Mouse (Mus musculus) liver, embryonic 14.5 days (tissue): ENCODE results near the gene Lpp.

Experiments
- CTCF ChIP-seq: IDR thresholded peaks from 2 replicates; pipeline ENCODE4 v1.5.1; 2016; ENCODE audit warnings: antibody characterized with exemption, low read depth, control low read depth
- EP300 ChIP-seq: IDR thresholded peaks from 2 replicates; pipeline ENCODE4 v1.6.1; 2016; ENCODE audit warnings: antibody characterized with exemption, low read depth

DNA sequence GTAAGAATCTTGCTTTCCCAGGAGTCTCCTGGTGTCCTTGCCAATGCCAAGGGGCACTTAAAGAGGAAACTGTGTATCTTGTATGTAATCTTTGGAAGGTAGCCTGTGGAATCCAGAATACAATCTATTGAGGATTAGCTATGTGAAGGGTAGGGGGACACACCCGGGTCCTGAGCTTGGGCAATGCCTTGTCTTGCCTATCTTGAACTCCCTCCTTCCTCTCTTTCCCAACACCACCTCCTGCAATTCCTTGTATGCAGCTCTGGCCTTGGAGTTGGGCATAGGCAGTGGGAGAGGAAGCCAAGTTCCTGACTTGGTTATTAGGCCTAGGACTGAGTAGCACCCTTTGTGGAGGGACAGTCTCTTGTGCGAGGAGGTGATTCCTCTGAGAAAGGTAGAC lies 1.8 kb downstream of the Lpp start:
- TF ChIP-seq CTCF (no peak), EP300 (no peak)
